Mouse (Mus musculus) myocyte (in vitro differentiated cells): Measurements from ENCODE around the gene Mlph. TPM values are rescaled to one million over a fixed set of nuclear protein-coding genes. Genes with fewer than 3 reads are reported as not detected.
A peak's percentile ranks its signal among the peaks of the same experiment; 100 is the strongest.

Experiments used
- H3K27me3 ChIP-seq: one replicate; pipeline ENCODE4 v1.6.1; 2011; ENCODE audit not compliant: control insufficient read depth, insufficient read depth, insufficient read length
- H3K36me3 ChIP-seq: one replicate; pipeline ENCODE4 v1.6.1; 2011; ENCODE audit not compliant: control insufficient read depth, insufficient read depth
- H3K4me2 ChIP-seq: one replicate; pipeline ENCODE4 v1.6.1; 2011; ENCODE audit warnings: low read depth, control low read depth
- H3K4me3 ChIP-seq: one replicate; pipeline ENCODE4 v1.5.1; 2011; ENCODE audit warnings: mild to moderate bottlenecking, control low read depth, moderate library complexity
- H3K79me2 ChIP-seq: one replicate; pipeline ENCODE4 v1.6.1; 2011; ENCODE audit not compliant: control insufficient read depth, insufficient read depth
- H3ac ChIP-seq: one replicate; pipeline ENCODE4 v1.6.1; 2011; ENCODE audit not compliant: control insufficient read depth, insufficient read length
- CEBPB ChIP-seq: IDR thresholded peaks from 2 replicates; pipeline ENCODE4 v1.6.1; 2011; ENCODE audit warnings: mild to moderate bottlenecking, moderate library complexity; ENCODE audit not compliant: poor library complexity, insufficient read depth, severe bottlenecking
- E2F4 ChIP-seq: IDR thresholded peaks from one replicate; pipeline ENCODE4 v1.6.1; 2011; ENCODE audit warnings: mild to moderate bottlenecking, control low read depth, moderate library complexity; ENCODE audit not compliant: insufficient read depth
- MAX ChIP-seq: IDR thresholded peaks from one replicate; pipeline ENCODE4 v1.6.1; 2011; ENCODE audit warnings: low read depth, mild to moderate bottlenecking, control low read depth
- MYOD1 ChIP-seq, 3 experiments: IDR thresholded peaks; one replicate each; pipeline ENCODE4 v1.6.1; 2011; ENCODE audit warnings: control low read depth in 2 of 3, low read depth in 2 of 3, mild to moderate bottlenecking in 2 of 3, moderate library complexity in 1 of 3; ENCODE audit not compliant: insufficient read length in 2 of 3, control insufficient read depth in 1 of 3
- MYOG ChIP-seq, 3 experiments: IDR thresholded peaks; one replicate each; pipeline ENCODE4 v1.6.1; 2011; ENCODE audit warnings: control low read depth in 2 of 3, low read depth in 2 of 3, mild to moderate bottlenecking in 2 of 3; ENCODE audit not compliant: insufficient read length in 2 of 3, control insufficient read depth in 1 of 3, insufficient read depth in 1 of 3
- POLR2A ChIP-seq: IDR thresholded peaks from one replicate; pipeline ENCODE4 v1.6.1; 2011; ENCODE audit warnings: low read depth, mild to moderate bottlenecking, control low read depth, moderate library complexity; ENCODE audit not compliant: insufficient read length
- POLR2AphosphoS2 ChIP-seq: IDR thresholded peaks from one replicate; pipeline ENCODE4 v1.6.1; 2011; ENCODE audit warnings: low read depth, control low read depth; ENCODE audit not compliant: insufficient read length
- REST ChIP-seq: IDR thresholded peaks from one replicate; pipeline ENCODE4 v1.6.1; 2011; ENCODE audit warnings: mild to moderate bottlenecking, control low read depth, moderate library complexity; ENCODE audit not compliant: insufficient read depth, insufficient read length
- SRF ChIP-seq: IDR thresholded peaks from one replicate; pipeline ENCODE4 v1.6.1; 2011; ENCODE audit warnings: low read depth; ENCODE audit not compliant: control insufficient read depth, insufficient read length
- TCF12 ChIP-seq: IDR thresholded peaks from one replicate; pipeline ENCODE4 v1.6.1; 2011; ENCODE audit warnings: mild to moderate bottlenecking, control low read depth; ENCODE audit not compliant: poor library complexity, insufficient read depth, severe bottlenecking
- TCF3 ChIP-seq: IDR thresholded peaks from one replicate; pipeline ENCODE4 v1.6.1; 2011; ENCODE audit warnings: low read depth, control low read depth; ENCODE audit not compliant: insufficient read length
- USF1 ChIP-seq: IDR thresholded peaks from one replicate; pipeline ENCODE4 v1.6.1; 2011; ENCODE audit warnings: low read depth, mild to moderate bottlenecking, control low read depth, moderate library complexity
- polyA plus RNA-seq: library from polyadenylated mRNA; unstranded; fragments of >200 nt; fragmentation: generic; extraction: Trizol; gene quantifications from one replicate; pipeline ENCODE4 v1.2.1, GENCODE M21; 2012; ENCODE audit warnings: missing spikeins

Mlph gene
- polyA plus RNA-seq, 1 experiment: 0.11 TPM

DNA sequence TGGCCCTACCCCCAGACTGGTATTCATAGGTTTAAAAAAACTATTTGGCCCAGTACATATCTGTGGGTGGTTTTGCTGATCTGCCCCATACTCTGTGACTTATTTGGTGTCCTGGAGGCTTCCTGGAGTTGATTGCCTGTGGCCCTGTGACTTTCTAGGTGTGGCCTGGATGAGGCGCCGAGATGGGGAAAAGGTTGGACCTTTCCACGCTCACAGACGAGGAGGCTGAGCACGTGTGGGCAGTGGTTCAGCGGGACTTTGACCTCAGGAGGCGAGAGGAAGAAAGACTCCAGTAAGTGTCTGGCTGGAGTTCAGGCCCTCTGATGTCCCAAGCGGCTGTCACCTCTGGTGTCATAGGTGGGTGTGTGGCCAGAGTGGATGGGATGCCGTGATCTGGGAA lies 6.8 kb downstream of the Mlph start:
- H3ac ChIP-seq: no peak overlapping the region
- H3K4me3 ChIP-seq: no peak overlapping the region
- TF ChIP-seq TCF3 (no peak), CEBPB (no peak), REST (no peak), POLR2AphosphoS2 (no peak), TCF12 (no peak), POLR2A (no peak), SRF (no peak), MAX (no peak), MYOG (IDR thresholded peaks at IDR 0.05; ENCODE audit: control insufficient read depth in 1 of 3, insufficient read depth in 1 of 3, insufficient read length in 2 of 3, low read depth in 2 of 3) (no peak), E2F4 (no peak), USF1 (no peak)
- no peaks in the 10 kb centered on the region for H3K27me3 ChIP-seq
- no peak overlapping the region for H3K4me2 ChIP-seq
- no peaks in the 10 kb centered on the region for H3K36me3 ChIP-seq
- H3K79me2 ChIP-seq: no peaks in the 10 kb centered on the region

DNA sequence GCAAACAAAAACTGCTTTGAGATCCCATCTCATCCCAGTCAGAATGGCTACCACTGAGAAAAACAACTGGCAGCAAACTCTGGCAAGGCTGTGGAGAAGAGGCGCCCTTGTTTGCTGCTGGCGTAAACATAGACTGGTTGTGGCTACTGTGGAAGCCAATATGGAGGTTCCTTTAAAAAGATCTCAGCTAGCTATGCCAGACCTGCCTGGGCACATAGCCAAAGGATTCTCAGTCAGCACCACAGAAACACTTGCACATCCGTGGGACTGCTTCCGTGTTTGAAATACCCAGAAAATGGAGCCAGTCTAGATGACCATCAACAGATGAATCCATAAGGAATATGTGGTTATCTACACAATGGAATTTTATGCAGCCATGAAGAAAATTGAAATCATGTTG lies 11.1 kb downstream of the Mlph start:
- no peaks in the 10 kb centered on the region for H3K36me3 ChIP-seq
- H3K27me3 ChIP-seq: no peaks in the 10 kb centered on the region
- H3K4me2 ChIP-seq: no peak overlapping the region
- H3ac ChIP-seq: no peak overlapping the region
- TF ChIP-seq USF1 (no peak), TCF12 (no peak), TCF3 (no peak), E2F4 (no peak), MYOG (IDR thresholded peaks at IDR 0.05; ENCODE audit: control insufficient read depth in 1 of 3, insufficient read depth in 1 of 3, insufficient read length in 2 of 3, low read depth in 2 of 3) (no peak), SRF (no peak), POLR2AphosphoS2 (no peak), POLR2A (no peak), MAX (no peak), CEBPB (no peak), REST (no peak), MYOD1 (IDR thresholded peaks at IDR 0.05; ENCODE audit: control insufficient read depth in 1 of 3, insufficient read length in 2 of 3, low read depth in 2 of 3) (no peak)
- no peak overlapping the region for H3K4me3 ChIP-seq
- H3K79me2 ChIP-seq: no peaks in the 10 kb centered on the region

DNA sequence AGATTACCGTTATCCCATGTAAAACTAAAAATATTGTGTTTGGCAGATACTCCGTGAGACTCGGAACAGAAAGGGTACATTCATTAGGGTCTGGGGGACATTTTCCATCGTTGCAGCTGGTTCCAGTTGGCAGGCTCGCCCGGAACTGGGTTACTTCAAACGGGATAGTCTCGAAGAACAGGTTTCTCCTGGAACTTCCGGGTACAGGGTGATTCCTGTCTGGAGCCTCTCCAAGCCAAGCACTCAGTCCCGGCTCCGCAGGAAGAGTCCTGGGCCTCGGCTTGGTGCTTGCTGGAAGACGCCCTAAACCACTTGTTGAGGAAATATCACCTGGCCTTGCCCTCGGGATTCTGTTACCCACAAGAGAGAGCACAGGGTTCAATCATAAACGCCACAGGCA lies 12.4 kb downstream of the Mlph start:
- TF ChIP-seq TCF3 (no peak), TCF12 (no peak), E2F4 (no peak), POLR2A (no peak), MYOD1 (IDR thresholded peaks at IDR 0.05; ENCODE audit: control insufficient read depth in 1 of 3, insufficient read length in 2 of 3, low read depth in 2 of 3) (no peak), MAX (no peak), POLR2AphosphoS2 (no peak), REST (no peak)
- Histone ChIP-seq H3K4me2 (no peak overlapping the region), H3K79me2 (no peaks in the 10 kb centered on the region), H3ac (no peak overlapping the region), H3K27me3 (no peaks in the 10 kb centered on the region), H3K4me3 (no peak overlapping the region), H3K36me3 (no peaks in the 10 kb centered on the region)

DNA sequence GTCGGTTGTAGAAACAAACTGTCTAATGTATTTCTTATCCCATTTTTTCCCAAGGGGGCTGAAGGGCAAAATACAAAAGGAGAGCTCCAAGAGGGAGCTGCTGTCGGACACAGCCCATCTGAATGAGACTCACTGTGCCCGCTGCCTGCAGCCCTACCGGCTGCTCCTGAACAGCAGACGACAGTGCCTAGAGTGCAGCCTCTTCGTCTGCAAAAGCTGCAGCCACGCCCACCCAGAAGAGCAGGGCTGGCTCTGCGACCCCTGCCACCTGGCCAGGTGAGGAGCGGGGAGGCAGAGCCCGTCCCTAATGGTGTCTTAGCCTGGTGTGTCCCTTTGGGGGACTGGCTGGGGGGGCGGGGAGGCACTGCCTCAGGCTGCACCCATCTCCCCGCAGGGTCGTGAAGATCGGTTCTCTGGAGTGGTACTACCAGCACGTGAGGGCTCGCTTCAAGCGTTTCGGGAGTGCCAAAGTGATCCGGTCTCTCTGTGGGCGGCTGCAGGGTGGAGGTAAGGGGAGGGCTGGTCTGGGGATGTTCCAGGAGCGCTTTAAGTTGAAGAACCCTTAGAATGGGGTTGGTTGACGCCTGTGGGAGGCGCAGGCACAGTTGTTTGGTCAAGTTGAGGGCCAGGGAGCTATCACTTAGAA lies 13.2 kb downstream of the Mlph start:
- no peaks in the 10 kb centered on the region for H3K79me2 ChIP-seq
- TF ChIP-seq E2F4: no peak
- TF ChIP-seq USF1: no peak
- no peak for TF ChIP-seq MYOG (IDR thresholded peaks at IDR 0.05; ENCODE audit: control insufficient read depth in 1 of 3, insufficient read depth in 1 of 3, insufficient read length in 2 of 3, low read depth in 2 of 3)
- no peak for TF ChIP-seq MAX
- TF ChIP-seq TCF3: no peak
- TF ChIP-seq POLR2AphosphoS2: no peak
- TF ChIP-seq MYOD1 (IDR thresholded peaks at IDR 0.05; ENCODE audit: control insufficient read depth in 1 of 3, insufficient read length in 2 of 3, low read depth in 2 of 3): no peak
- no peak for TF ChIP-seq TCF12
- no peak for TF ChIP-seq SRF
- no peak for TF ChIP-seq REST
- no peak for TF ChIP-seq CEBPB
- no peak for TF ChIP-seq POLR2A
- peak overlapping the region; percentile 60 for H3K4me2 ChIP-seq
- H3ac ChIP-seq: no peak overlapping the region
- H3K4me3 ChIP-seq: no peak overlapping the region
- H3K36me3 ChIP-seq: no peaks in the 10 kb centered on the region
- H3K27me3 ChIP-seq: peaks cover 1% of the 10 kb centered on the region

DNA sequence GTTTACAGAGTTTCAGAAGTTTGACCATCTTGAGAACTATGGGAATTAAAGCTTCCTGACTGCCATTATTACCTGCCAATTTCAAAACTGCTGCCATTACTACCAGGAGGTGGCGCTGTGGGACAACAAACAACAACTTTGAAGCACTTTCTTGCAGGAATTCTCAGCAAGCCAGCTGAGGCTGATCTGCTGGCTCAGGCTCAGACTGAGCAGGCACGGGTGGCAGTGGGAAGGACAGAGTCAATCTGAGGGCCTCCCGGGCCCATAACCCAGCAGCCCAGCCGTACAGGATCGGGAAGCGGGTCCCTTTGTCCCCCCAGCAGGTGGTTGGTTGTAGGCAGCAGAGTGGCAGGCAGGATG lies 13.7 kb downstream of the Mlph start:
- TF ChIP-seq TCF3: no peak
- Histone ChIP-seq H3K36me3 (no peaks in the 10 kb centered on the region), H3K4me2 (peak overlapping the region; percentile 60), H3ac (no peak overlapping the region), H3K79me2 (no peaks in the 10 kb centered on the region), H3K27me3 (peaks cover 5% of the 10 kb centered on the region), H3K4me3 (no peak overlapping the region)
